In genomic region chr1:164859952-164860351, GRCm38 (mm10) we compare ENCODE assay signal across 20 mouse cellular contexts.
A peak's percentile ranks its signal among the peaks of the same experiment; 100 is the strongest.
DNase-seq lines count a peak whose midpoint lies in the region; ATAC-seq and TF ChIP-seq lines count a peak whose summit lies in the region.
"Had no signal": no experiment of that assay in that cellular context is flagged by ENCODE, and none has a peak within 500 bp of the region (broad histone marks: within the 10 kb centered on the region; RNA-seq: fewer than 3 reads in every experiment).

No protein-coding gene starts in this region.

- no peak overlapping the region for H3K4me2 ChIP-seq in forebrain, embryonic 11.5 days (ENCODE audit: low read depth, low read length, severe bottlenecking)
- H3K4me2 ChIP-seq in midbrain, embryonic 12.5 days (replicated peaks), result no peak overlapping the region
- H3K4me2 ChIP-seq in midbrain, postnatal 0 days (ENCODE audit: low read depth, low read length, poor library complexity, severe bottlenecking), result no peak overlapping the region
- peak overlapping the region; percentile 39 for H3K4me2 ChIP-seq in myocyte (ENCODE audit: low read depth)
- H3K4me2 ChIP-seq: embryonic facial prominence, embryonic 12.5 days; forebrain, embryonic 15.5 days; heart, embryonic 13.5 days; hindbrain, embryonic 12.5 days had no signal

- H3K9ac ChIP-seq in forebrain, embryonic 11.5 days (ENCODE audit: low read length), result no peak overlapping the region
- H3K9ac ChIP-seq in midbrain, embryonic 12.5 days (replicated peaks), result no peak overlapping the region
- H3K9ac ChIP-seq in midbrain, postnatal 0 days (replicated peaks; ENCODE audit: low read length, poor library complexity, severe bottlenecking), result no peak overlapping the region
- H3K9ac ChIP-seq: embryonic facial prominence, embryonic 12.5 days; forebrain, embryonic 15.5 days; heart, embryonic 13.5 days; hindbrain, embryonic 12.5 days had no signal

- no peak overlapping the region for H3ac ChIP-seq in myocyte (ENCODE audit: control insufficient read depth, insufficient read length)

- no peak overlapping the region for H3K27ac ChIP-seq in forebrain, embryonic 11.5 days (ENCODE audit: low read depth, low read length)
- no peak overlapping the region for H3K27ac ChIP-seq in forebrain, embryonic 10.5 days
- no peak overlapping the region for H3K27ac ChIP-seq in midbrain, embryonic 12.5 days (replicated peaks)
- H3K27ac ChIP-seq in midbrain, postnatal 0 days (ENCODE audit: low read depth, low read length), result no peak overlapping the region
- H3K27ac ChIP-seq: embryonic facial prominence, embryonic 12.5 days; forebrain, embryonic 15.5 days; heart, embryonic 13.5 days; hindbrain, embryonic 12.5 days; hindbrain, postnatal 0 days had no signal

- H3K4me3 ChIP-seq in forebrain, embryonic 11.5 days (ENCODE audit: low read depth, low read length), result no peak overlapping the region
- no peak overlapping the region for H3K4me3 ChIP-seq in forebrain, embryonic 10.5 days
- no peak overlapping the region for H3K4me3 ChIP-seq in midbrain, embryonic 12.5 days
- no peak overlapping the region for H3K4me3 ChIP-seq in midbrain, postnatal 0 days (ENCODE audit: low read depth, low read length)
- no peak overlapping the region for H3K4me3 ChIP-seq in myocyte
- H3K4me3 ChIP-seq: embryonic facial prominence, embryonic 12.5 days; forebrain, embryonic 15.5 days; heart, embryonic 13.5 days; hindbrain, embryonic 12.5 days had no signal

- H3K9me3 ChIP-seq in forebrain, embryonic 11.5 days (ENCODE audit: control insufficient read depth, low read length), result no peaks in the 10 kb centered on the region
- H3K9me3 ChIP-seq in forebrain, embryonic 10.5 days, result no peaks in the 10 kb centered on the region
- no peaks in the 10 kb centered on the region for H3K9me3 ChIP-seq in midbrain, embryonic 12.5 days
- H3K9me3 ChIP-seq in midbrain, postnatal 0 days (ENCODE audit: low read length), result no peaks in the 10 kb centered on the region
- H3K9me3 ChIP-seq: embryonic facial prominence, embryonic 12.5 days; forebrain, embryonic 15.5 days; heart, embryonic 13.5 days; hindbrain, embryonic 12.5 days had no signal

- TF ChIP-seq CTCF in midbrain, postnatal 0 days (IDR thresholded peaks at IDR 0.05), result no peak
- no peak for TF ChIP-seq CTCF in brain, embryonic 14.5 days (IDR thresholded peaks at IDR 0.05; ENCODE audit: borderline replicate concordance, extremely low read depth, insufficient read depth, insufficient read length)

- no peaks in the 10 kb centered on the region for H3K4me1 ChIP-seq in forebrain, embryonic 11.5 days (replicated peaks; ENCODE audit: control insufficient read depth, insufficient read depth, low read length)
- H3K4me1 ChIP-seq in forebrain, embryonic 10.5 days, result peaks cover 9% of the 10 kb centered on the region; the same call in 1 of the 2 replicates
- H3K4me1 ChIP-seq in midbrain, embryonic 12.5 days, result peaks cover 3% of the 10 kb centered on the region; the same call in 1 of the 2 replicates
- no peaks in the 10 kb centered on the region for H3K4me1 ChIP-seq in midbrain, postnatal 0 days (ENCODE audit: insufficient read depth, low read length)
- H3K4me1 ChIP-seq: embryonic facial prominence, embryonic 12.5 days; forebrain, embryonic 15.5 days had no signal

- 0 out of 2 replicates have a peak, but pooled peaks have one; percentile 24 for ATAC-seq in forebrain, embryonic 11.5 days (replicated peaks; ENCODE audit: low FRiP score)
- ATAC-seq in midbrain, embryonic 12.5 days (ENCODE audit: low FRiP score, low read depth), result peak; percentile 45
- no peak for ATAC-seq in midbrain, postnatal 0 days (ENCODE audit: low FRiP score)
- ATAC-seq: activated CD4-positive, CD25-positive, alpha-beta regulatory T cell, adult 4 months; forebrain, embryonic 15.5 days; hindbrain, postnatal 0 days; Patski had no signal

- 77% methylated on average over 11 of the region's 11 CpGs for WGBS in forebrain, embryonic 11.5 days
- 72% methylated on average over 11 of the region's 11 CpGs for WGBS in forebrain, embryonic 10.5 days
- 63% methylated on average over 11 of the region's 11 CpGs for WGBS in midbrain, embryonic 12.5 days
- 51% methylated on average over 11 of the region's 11 CpGs for WGBS in midbrain, postnatal 0 days

- no peaks in the 10 kb centered on the region for H3K79me2 ChIP-seq in myocyte (ENCODE audit: control insufficient read depth, insufficient read depth)

- H3K36me3 ChIP-seq in forebrain, embryonic 11.5 days (ENCODE audit: control insufficient read depth, insufficient read depth, low read length), result no peaks in the 10 kb centered on the region
- H3K36me3 ChIP-seq in forebrain, embryonic 10.5 days (replicated peaks), result no peaks in the 10 kb centered on the region
- no peaks in the 10 kb centered on the region for H3K36me3 ChIP-seq in midbrain, embryonic 12.5 days
- no peaks in the 10 kb centered on the region for H3K36me3 ChIP-seq in midbrain, postnatal 0 days (ENCODE audit: insufficient read depth, low read length)
- no peaks in the 10 kb centered on the region for H3K36me3 ChIP-seq in myocyte (ENCODE audit: control insufficient read depth, insufficient read depth)
- H3K36me3 ChIP-seq: embryonic facial prominence, embryonic 12.5 days; forebrain, embryonic 15.5 days; heart, embryonic 13.5 days; hindbrain, embryonic 12.5 days had no signal

- TF ChIP-seq POLR2A in brain, embryonic 14.5 days (IDR thresholded peaks at IDR 0.05; ENCODE audit: borderline replicate concordance, extremely low read depth, insufficient read depth, insufficient read length, poor library complexity, severe bottlenecking), result no peak
- TF ChIP-seq POLR2A in myocyte (IDR thresholded peaks at IDR 0.05; ENCODE audit: insufficient read length, low read depth), result no peak

- no peak for DNase-seq in forebrain, embryonic 11.5 days (ENCODE audit: low spot score)
- no peak for DNase-seq in forebrain, embryonic 10.5 days (ENCODE audit: extremely low spot score, low spot score)
- no peak for DNase-seq in midbrain, postnatal 0 days (ENCODE audit: low spot score)
- DNase-seq in brain, embryonic 14.5 days (ENCODE audit: low read depth), result peak; percentile 22
- no peak for DNase-seq in gastrocnemius, postnatal 25 days
- DNase-seq: adrenal gland, adult 2 months; adrenal gland, postnatal 25 days; cerebellum, adult 8-10 months; cerebellum, postnatal 14 days; embryo, embryonic 11 days; heart, postnatal 36 days had no signal

- H3K27me3 ChIP-seq in forebrain, embryonic 11.5 days (ENCODE audit: control insufficient read depth, insufficient read depth, low read length), result no peaks in the 10 kb centered on the region
- H3K27me3 ChIP-seq in forebrain, embryonic 10.5 days (ENCODE audit: poor library complexity, severe bottlenecking), result no peaks in the 10 kb centered on the region
- no peaks in the 10 kb centered on the region for H3K27me3 ChIP-seq in midbrain, embryonic 12.5 days
- no peaks in the 10 kb centered on the region for H3K27me3 ChIP-seq in midbrain, postnatal 0 days (ENCODE audit: insufficient read depth, low read length)
- no peaks in the 10 kb centered on the region for H3K27me3 ChIP-seq in myocyte (ENCODE audit: control insufficient read depth, insufficient read depth, insufficient read length)
- H3K27me3 ChIP-seq: embryonic facial prominence, embryonic 12.5 days; forebrain, embryonic 15.5 days; heart, embryonic 13.5 days; hindbrain, embryonic 12.5 days; Patski had no signal

TF ChIP-seq in myocyte, 11 proteins besides CTCF, POLR2A, EP300 and RAD21:
- TF ChIP-seq CEBPB (IDR thresholded peaks at IDR 0.05; ENCODE audit: insufficient read depth, poor library complexity, severe bottlenecking) (no peak), MAX (IDR thresholded peaks at IDR 0.05; ENCODE audit: low read depth) (no peak), TCF3 (IDR thresholded peaks at IDR 0.05; ENCODE audit: insufficient read length, low read depth) (no peak), MYOD1 (IDR thresholded peaks at IDR 0.05; ENCODE audit: control insufficient read depth in 1 of 3, insufficient read length in 2 of 3, low read depth in 2 of 3) (no peak), SRF (IDR thresholded peaks at IDR 0.05; ENCODE audit: control insufficient read depth, insufficient read length, low read depth) (no peak), REST (IDR thresholded peaks at IDR 0.05; ENCODE audit: insufficient read depth, insufficient read length) (no peak), USF1 (IDR thresholded peaks at IDR 0.05; ENCODE audit: low read depth) (no peak), E2F4 (IDR thresholded peaks at IDR 0.05; ENCODE audit: insufficient read depth) (no peak), TCF12 (IDR thresholded peaks at IDR 0.05; ENCODE audit: insufficient read depth, poor library complexity, severe bottlenecking) (no peak), POLR2AphosphoS2 (IDR thresholded peaks at IDR 0.05; ENCODE audit: insufficient read length, low read depth) (no peak), MYOG (IDR thresholded peaks at IDR 0.05; ENCODE audit: control insufficient read depth in 1 of 3, insufficient read depth in 1 of 3, insufficient read length in 2 of 3, low read depth in 2 of 3) (no peak)
